Mouse (Mus musculus) layer of hippocampus, adult 9-11 months (tissue): ENCODE measurements around the gene Brwd3.

Source experiments
- DNase-seq: peaks from one replicate; pipeline ENCODE4 v3.0.0; 2022

Gene Brwd3

GRCm38 (mm10) chrX:108834090-108834774 is at the start of gene Brwd3:
Brwd3 (minus strand) TSS chrX:108834372.
- DNase-seq, result peak; percentile 95

GRCm38 (mm10) chrX:108862632-108863031 is 28.5 kb upstream of the Brwd3 start:
- DNase-seq, result no peak

DNA sequence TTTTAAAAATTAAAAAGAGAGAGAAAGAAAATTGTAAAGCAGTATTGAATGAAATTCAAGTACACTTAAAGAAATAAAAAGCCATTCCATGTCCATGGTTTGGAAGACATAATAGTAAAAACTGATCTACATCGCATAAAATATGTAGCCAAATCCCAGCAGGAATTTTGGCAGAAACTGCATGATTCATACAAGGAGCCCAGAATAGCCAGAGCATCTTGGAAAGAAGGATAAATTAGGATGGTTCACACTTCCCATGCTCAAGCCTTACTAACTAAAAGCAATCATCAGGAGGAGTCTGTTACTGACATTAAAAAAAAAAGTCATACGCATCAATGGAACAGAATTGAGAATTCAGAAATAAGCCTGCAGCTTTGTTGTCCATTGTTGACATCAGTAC is 8.5 kb upstream of the Brwd3 start:
- DNase-seq, result no peak

GRCm38 (mm10) chrX:108836416-108836815 is 2.2 kb upstream of the Brwd3 start:
- no peak for DNase-seq

GRCm38 (mm10) chrX:108835233-108835632 is 1.1 kb upstream of the Brwd3 start:
- no peak for DNase-seq

DNA sequence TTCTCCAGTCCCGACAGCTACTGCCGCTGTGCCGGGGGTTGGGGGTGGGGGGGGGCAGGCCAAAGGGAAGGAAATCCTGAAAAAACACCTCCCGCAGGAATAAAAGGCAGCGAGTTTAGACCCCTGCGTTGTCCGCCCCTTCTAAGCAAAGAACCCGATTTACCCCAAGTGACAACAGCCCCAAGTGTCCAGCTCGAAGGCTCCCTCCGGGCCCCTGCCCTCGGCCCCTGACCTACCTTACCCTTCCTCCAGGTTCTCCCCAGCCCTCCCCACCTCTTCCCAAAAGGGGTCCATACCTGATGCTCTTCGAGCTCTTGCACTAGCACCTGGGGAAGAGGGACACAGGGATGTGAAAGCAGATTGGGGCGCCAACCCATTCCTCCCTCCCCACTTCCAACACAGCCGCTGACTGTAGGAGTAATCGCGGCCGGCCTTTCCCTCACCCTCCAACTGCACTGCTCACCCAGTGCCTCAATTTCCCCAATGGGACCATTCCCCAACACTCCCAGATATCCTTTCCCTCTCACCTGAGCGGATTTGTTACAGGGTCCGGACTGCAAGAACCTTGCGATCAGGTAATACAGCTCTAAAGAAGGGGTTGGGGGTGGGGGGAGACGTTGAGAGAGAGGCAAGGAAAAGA is 671 bp downstream of the Brwd3 start:
- peak; percentile 9 for DNase-seq

GRCm38 (mm10) chrX:108832674-108833189 is 1.4 kb downstream of the Brwd3 start:
- DNase-seq, result peak; percentile 87

- DNase-seq, result no peak
Measured at GRCm38 (mm10) chrX:108831231-108831630, 2.9 kb downstream of the Brwd3 start.

DNA sequence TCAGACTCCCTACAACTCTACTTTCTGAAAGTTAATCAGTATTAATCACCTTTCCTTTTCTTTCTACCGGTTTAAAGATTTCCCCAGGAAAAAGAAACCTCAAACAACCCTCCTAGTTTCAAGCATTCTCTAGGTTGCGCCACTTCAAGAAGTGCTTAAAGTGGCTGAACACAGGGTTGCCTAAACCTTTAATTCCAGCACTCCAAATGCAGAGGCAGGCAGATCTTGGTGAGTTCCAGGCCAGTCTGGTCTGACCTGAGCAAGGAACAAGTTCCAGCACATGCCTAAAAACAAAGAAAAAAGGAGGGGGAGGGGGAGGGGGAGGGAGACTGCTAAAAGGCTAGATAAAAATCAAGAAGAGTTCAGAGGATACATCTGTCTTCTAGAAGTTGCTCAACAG is 6.1 kb downstream of the Brwd3 start:
- no peak for DNase-seq

DNA sequence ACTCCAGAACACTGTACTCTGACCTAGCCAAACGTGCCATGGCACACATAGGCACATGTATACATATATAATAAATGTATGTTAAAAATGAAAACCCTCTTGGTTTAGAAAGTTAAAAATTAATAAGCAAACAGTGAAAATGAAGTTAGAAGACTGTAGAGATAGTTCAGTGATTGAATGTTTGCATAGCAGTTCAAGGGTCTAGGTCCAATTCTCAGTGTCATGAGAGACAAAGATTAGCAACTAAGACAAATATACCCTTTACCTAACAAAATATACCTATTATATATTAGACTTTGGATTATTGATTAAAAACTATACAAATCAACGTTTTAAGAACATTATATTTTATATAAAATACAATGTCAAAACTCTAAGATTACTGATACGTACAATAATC is 36.9 kb downstream of the Brwd3 start:
- no peak for DNase-seq

DNA sequence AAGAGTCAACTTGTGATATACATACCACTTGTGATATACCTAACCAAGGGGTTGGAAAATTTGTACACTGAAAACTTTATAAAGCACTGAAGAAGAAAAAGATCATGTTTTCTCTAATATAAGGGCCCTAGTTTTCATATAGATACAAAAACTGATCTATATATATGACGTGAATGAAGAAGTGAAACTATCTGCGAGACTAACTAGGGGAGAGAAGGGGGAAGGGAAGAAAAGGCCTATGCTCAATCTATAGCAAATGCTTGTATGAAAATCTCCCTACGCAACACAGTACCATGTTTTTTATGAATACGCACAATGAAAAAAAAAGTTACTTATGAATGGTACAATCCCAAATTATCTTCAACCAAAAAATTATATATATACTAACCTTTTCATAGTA is 50.4 kb downstream of the Brwd3 start:
- DNase-seq, result no peak

GRCm38 (mm10) chrX:108731755-108732154 is 102.4 kb downstream of the Brwd3 start:
- DNase-seq, result no peak

GRCm38 (mm10) chrX:108729564-108729963 is 104.6 kb downstream of the Brwd3 start:
- DNase-seq, result no peak

DNA sequence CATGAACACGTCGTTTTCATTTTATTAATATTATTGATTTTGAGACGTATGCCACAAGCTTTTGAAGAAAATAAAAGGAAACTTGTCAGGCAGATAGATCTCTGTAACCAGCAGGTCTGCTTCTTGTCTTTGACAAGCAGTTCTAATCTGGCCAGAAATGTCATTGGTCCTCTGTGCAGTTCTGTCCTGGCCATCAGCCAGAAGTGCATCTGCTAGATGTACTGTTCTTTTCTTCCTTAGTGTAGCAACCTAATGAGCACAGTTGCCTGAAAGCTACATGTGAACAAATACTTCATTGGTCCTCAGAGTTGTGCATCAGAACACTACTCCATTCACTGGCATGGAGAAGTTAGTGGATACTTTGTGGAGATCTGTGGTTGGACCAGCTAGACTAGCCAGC is 105.1 kb downstream of the Brwd3 start:
- DNase-seq, result no peak

GRCm38 (mm10) chrX:108728334-108728733 is 105.8 kb downstream of the Brwd3 start:
- no peak for DNase-seq

GRCm38 (mm10) chrX:108724241-108724640 is 109.9 kb downstream of the Brwd3 start:
- no peak for DNase-seq

DNA sequence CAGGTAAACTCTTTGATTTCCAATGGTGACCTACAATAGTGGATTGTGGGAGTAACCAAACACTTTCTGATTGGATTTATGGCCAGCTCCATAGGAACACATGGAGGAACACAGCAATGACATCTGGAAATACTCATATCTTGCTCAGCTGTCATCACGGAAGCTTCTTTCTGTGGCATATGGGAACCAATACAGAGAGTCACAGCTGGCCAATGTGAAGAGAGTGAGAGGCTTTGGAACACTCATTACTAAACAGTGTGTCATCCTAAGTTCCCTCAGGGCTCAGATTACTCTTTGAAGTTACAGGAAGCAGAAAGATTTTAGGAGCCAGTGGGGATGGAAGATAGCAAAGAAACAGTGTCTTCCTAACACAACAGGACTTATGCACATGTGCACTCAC is 111.7 kb downstream of the Brwd3 start:
- no peak for DNase-seq

DNA sequence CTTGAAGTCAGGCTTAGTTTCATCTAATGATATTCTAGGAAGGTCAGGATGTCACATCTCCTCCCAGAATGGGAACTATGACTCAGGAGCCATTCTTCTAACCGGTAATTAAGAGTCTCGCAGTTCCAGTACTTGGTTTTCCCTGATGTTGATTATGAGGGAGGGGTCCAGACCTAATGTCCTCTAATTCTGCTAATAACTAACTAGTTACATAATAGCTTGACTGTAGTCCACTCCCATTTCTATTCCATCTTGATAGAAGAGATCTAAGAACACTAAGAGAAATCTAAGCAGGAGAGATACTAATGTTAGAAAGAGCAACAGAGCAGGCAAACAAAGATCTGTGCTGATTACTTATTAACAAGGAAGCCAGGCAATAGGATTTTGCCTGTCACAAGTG is 129.9 kb downstream of the Brwd3 start:
- no peak for DNase-seq
